Mouse (Mus musculus): ENCODE results near the gene Flii.

DNA sequence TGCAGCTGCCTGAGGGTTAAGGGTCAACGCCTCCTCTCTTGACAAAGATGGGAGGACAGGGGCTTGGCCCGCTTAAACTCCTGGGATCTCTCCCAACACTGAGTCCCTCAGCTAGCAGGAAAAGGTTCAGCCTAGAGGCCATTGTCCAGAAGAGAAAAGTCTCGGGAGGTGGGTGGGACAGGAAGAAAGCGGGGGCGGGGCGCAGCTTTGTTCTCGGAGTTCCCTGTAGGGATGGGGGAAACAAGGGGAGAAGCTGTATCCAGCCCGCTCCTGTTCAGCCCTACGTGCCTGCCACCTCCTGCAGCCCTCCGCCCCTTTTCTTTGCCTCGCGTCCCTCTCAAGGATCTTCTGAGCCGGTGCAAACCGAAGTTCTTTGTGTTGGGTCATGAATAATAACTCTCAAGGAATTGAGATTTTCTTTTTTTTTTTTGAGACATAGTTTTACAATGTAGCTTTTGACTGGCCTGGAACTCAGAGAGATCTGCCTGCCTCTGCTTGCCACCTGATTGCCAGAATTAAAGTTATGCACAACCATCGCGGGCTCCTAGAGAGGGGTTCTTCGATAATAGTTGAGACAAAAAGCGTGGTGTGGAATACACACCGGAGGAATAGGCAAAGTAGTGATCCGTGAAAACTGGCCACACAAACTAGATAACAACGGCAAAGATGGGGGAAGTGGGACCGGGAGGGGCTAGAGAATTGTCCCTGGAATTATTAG lies 28.1 kb downstream of the Flii start:
- TF ChIP-seq GATA1 (IDR thresholded peaks at IDR 0.05; ENCODE audit: borderline replicate concordance, low read length) (no peak), FLI1 (IDR thresholded peaks at IDR 0.05; ENCODE audit: low read length) (no peak)

All from megakaryocyte, embryonic 14.5 days (primary cell).